ENCODE assay signal across 8 mouse cellular contexts in the genomic region with DNA sequence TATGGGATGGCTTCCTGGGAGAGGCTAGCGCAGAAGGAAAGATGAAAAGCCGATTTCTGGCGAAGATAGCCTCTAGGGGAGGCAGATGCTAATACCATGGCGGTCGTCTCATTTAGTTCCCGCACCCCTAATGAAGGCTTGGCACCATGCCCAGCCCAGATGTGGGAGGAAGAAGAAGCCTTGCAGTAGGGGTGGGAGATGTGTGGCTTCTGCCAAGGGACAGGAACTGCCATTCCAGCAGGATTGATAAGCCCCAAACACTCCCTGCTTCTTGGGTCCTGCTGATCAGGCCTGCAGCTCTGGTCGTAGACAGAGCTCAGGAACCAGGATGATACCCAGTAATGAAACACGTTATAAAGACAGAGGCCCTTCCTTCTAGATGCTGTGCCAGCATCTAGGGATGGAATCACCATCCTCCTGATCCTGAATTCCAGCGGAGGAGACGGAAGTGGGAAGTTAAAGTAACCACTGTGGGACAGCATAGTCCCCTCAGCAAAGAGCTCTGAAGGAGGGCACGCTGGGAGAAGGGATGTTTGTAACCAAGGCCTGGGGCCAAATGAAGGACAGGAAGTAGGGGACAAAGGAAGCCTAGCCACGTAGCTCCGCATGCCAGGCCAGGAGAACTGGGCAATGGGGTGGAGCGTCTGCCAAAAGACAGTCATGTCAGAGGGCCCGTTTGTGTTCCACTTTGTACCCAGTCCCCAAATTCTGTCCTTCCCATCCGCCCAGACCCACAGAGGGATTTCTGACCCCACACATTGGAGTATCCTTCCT. TPM values are rescaled to one million over a fixed set of nuclear protein-coding genes. Genes with fewer than 3 reads are reported as not detected.
DNase-seq lines count a peak whose midpoint lies in the region; ATAC-seq and TF ChIP-seq lines count a peak whose summit lies in the region.

No protein-coding gene starts in this region.

- no peaks in the 10 kb centered on the region for H3K27me3 ChIP-seq in forebrain, embryonic 13.5 days
- H3K27me3 ChIP-seq in intestine, postnatal 0 days (replicated peaks; ENCODE audit: control insufficient read depth, insufficient read depth, low read length): 0 out of 2 replicates have a peak, but pooled peaks cover 7% of the 10 kb centered on the region

- ATAC-seq in frontal cortex, adult (ENCODE audit: low TSS enrichment): no peak
- 0 out of 2 replicates have a peak, but pooled peaks have one; percentile 11 for ATAC-seq in forebrain, embryonic 13.5 days
- no peak for ATAC-seq in intestine, postnatal 0 days
- ATAC-seq in megakaryocyte, adult 5-6 weeks (ENCODE audit: poor library complexity, severe bottlenecking): no peak

- H3K4me2 ChIP-seq in forebrain, embryonic 13.5 days: peak overlapping the region; percentile 72
- H3K4me2 ChIP-seq in intestine, postnatal 0 days (replicated peaks; ENCODE audit: low read depth): peak overlapping the region; percentile 21; the same call in 1 of the 2 replicates

- peak overlapping the region; percentile 81 for H3K27ac ChIP-seq in forebrain, embryonic 13.5 days
- no peak overlapping the region for H3K27ac ChIP-seq in intestine, postnatal 0 days (ENCODE audit: low read depth, low read length)

- H3K9me3 ChIP-seq in forebrain, embryonic 13.5 days (replicated peaks): no peaks in the 10 kb centered on the region
- no peaks in the 10 kb centered on the region for H3K9me3 ChIP-seq in intestine, postnatal 0 days (ENCODE audit: control insufficient read depth)

- no peak for TF ChIP-seq CTCF in intestine, postnatal 0 days (IDR thresholded peaks at IDR 0.05; ENCODE audit: low read depth)

- 32% methylated on average over 16 of the region's 16 CpGs for WGBS in forebrain, embryonic 13.5 days
- 54% methylated on average over 16 of the region's 16 CpGs for WGBS in intestine, postnatal 0 days

- peak; percentile 66 to 71 for DNase-seq in frontal cortex, postnatal 10 days (ENCODE audit: low spot score in 2 of 2)
- DNase-seq in MEL-GATA-1-ER (ENCODE audit: extremely low read depth, low read depth): peak; percentile 68
- peak; percentile 51 for DNase-seq in lung, postnatal 25 days (ENCODE audit: low spot score)
- DNase-seq in testis, postnatal 10 days (ENCODE audit: low spot score): peak; percentile 84

- peak overlapping the region; percentile 93 for H3K9ac ChIP-seq in forebrain, embryonic 13.5 days
- H3K9ac ChIP-seq in intestine, postnatal 0 days (ENCODE audit: low read depth, low read length): no peak overlapping the region

- peaks cover 41% of the 10 kb centered on the region for H3K4me1 ChIP-seq in forebrain, embryonic 13.5 days
- no peaks in the 10 kb centered on the region for H3K4me1 ChIP-seq in intestine, postnatal 0 days (replicated peaks; ENCODE audit: control insufficient read depth, insufficient read depth, low read length)

- peak overlapping the region; percentile 68 for H3K4me3 ChIP-seq in forebrain, embryonic 13.5 days
- H3K4me3 ChIP-seq in intestine, postnatal 0 days (ENCODE audit: low read depth, low read length): no peak overlapping the region

- H3K36me3 ChIP-seq in forebrain, embryonic 13.5 days (ENCODE audit: poor library complexity, severe bottlenecking): peaks cover 5% of the 10 kb centered on the region; the same call in 1 of the 2 replicates
- H3K36me3 ChIP-seq in intestine, postnatal 0 days (ENCODE audit: control insufficient read depth, insufficient read depth): no peaks in the 10 kb centered on the region

RNA-seq across cellular contexts. Expression of a gene that starts 2.2 kb away (rescaled TPM):
- polyA plus RNA-seq in forebrain, embryonic 13.5 days (2015; fragmentation: Nextera tagmentation; extraction: Ambion mirVana): 20.7 and 20.9 TPM in 2 replicates
- 3.5 and 3.9 TPM in 2 replicates for polyA plus RNA-seq in intestine, postnatal 0 days (2015; fragmentation: Nextera tagmentation; extraction: Ambion mirVana)
- total RNA-seq in megakaryocyte, adult 5-6 weeks (2015): 0.21 and 0.58 TPM in 2 replicates
- total RNA-seq in megakaryocyte, adult 5-6 weeks (2017): 0.24 and 0.59 TPM in 2 replicates

RNA-seq across cellular contexts. Expression of a gene that starts 16.3 kb away (rescaled TPM):
- 32.9 and 36.4 TPM in 2 replicates for polyA plus RNA-seq in forebrain, embryonic 13.5 days (2015; fragmentation: Nextera tagmentation; extraction: Ambion mirVana)
- 10.8 and 12.1 TPM in 2 replicates for polyA plus RNA-seq in intestine, postnatal 0 days (2015; fragmentation: Nextera tagmentation; extraction: Ambion mirVana)
- total RNA-seq in megakaryocyte, adult 5-6 weeks (2015): 0.27 TPM in 1 of 2 replicates, not detected in the other
- 0.07 and 0.16 TPM in 2 replicates for total RNA-seq in megakaryocyte, adult 5-6 weeks (2017)

RNA-seq across cellular contexts. Expression of a gene that starts 19.7 kb away (rescaled TPM):
- 246 and 248 TPM in 2 replicates for polyA plus RNA-seq in forebrain, embryonic 13.5 days (2015; fragmentation: Nextera tagmentation; extraction: Ambion mirVana)
- 143 and 145 TPM in 2 replicates for polyA plus RNA-seq in intestine, postnatal 0 days (2015; fragmentation: Nextera tagmentation; extraction: Ambion mirVana)
- total RNA-seq in megakaryocyte, adult 5-6 weeks (2015): 122 and 124 TPM in 2 replicates
- total RNA-seq in megakaryocyte, adult 5-6 weeks (2017): 86.9 and 95.9 TPM in 2 replicates

RNA-seq across cellular contexts. Expression of a gene that starts 35.9 kb away (rescaled TPM):
- 916 and 1,000 TPM in 2 replicates for polyA plus RNA-seq in forebrain, embryonic 13.5 days (2015; fragmentation: Nextera tagmentation; extraction: Ambion mirVana)
- 1,235 and 1,272 TPM in 2 replicates for polyA plus RNA-seq in intestine, postnatal 0 days (2015; fragmentation: Nextera tagmentation; extraction: Ambion mirVana)
- 740 and 790 TPM in 2 replicates for total RNA-seq in megakaryocyte, adult 5-6 weeks (2015)
- total RNA-seq in megakaryocyte, adult 5-6 weeks (2017): 901 and 1,038 TPM in 2 replicates

RNA-seq across cellular contexts. Expression of a gene that starts 36.0 kb away (rescaled TPM):
- polyA plus RNA-seq in forebrain, embryonic 13.5 days (2015; fragmentation: Nextera tagmentation; extraction: Ambion mirVana): 7.0 and 9.9 TPM in 2 replicates
- polyA plus RNA-seq in intestine, postnatal 0 days (2015; fragmentation: Nextera tagmentation; extraction: Ambion mirVana): 17.5 and 18.6 TPM in 2 replicates
- total RNA-seq in megakaryocyte, adult 5-6 weeks (2015): 19.6 and 21.2 TPM in 2 replicates
- 14.5 and 16.8 TPM in 2 replicates for total RNA-seq in megakaryocyte, adult 5-6 weeks (2017)
